Mouse (Mus musculus) cerebellum, adult 2 months (tissue): ENCODE data around the gene Hnrnpa1.

ENCODE experiments used
- CTCF ChIP-seq: fragments of 200-500 bp; IDR thresholded peaks from 2 replicates; pipeline ENCODE4 v1.5.1; 2011; ENCODE audit warnings: low read depth, mild to moderate bottlenecking, control low read depth, low read length, moderate library complexity, borderline replicate concordance; ENCODE audit not compliant: insufficient read depth
- POLR2A ChIP-seq: fragments of 200-500 bp; IDR thresholded peaks from 2 replicates; pipeline ENCODE4 v1.6.1; 2011; ENCODE audit warnings: low read length, control low read depth, borderline replicate concordance; ENCODE audit not compliant: insufficient read depth

GRCm38 (mm10) chr15:103279750-103280149 is 39.5 kb downstream of the Hnrnpa1 start:
- TF ChIP-seq CTCF, result peak; percentile 19; the same call in 1 of the 2 replicates
- TF ChIP-seq POLR2A, result no peak
